Mouse (Mus musculus) MEL (cell line): ENCODE results near the gene Tnn. TPM values are rescaled to one million over a fixed set of nuclear protein-coding genes. Genes with fewer than 3 reads are reported as not detected.

Source experiments
- DNase-seq: peaks from one replicate; pipeline ENCODE4 v3.0.0; 2011; ENCODE audit warnings: low read depth, low spot score
- H3K27ac ChIP-seq: 2 replicates; pipeline ENCODE4 v1.5.1; 2012; ENCODE audit warnings: low read depth, mild to moderate bottlenecking, control low read depth, low read length, moderate library complexity; ENCODE audit not compliant: control insufficient read depth
- H3K27me3 ChIP-seq, 2 experiments: fragments of 150-350 bp in 1 of 2; sonication (generic) in 1 of 2; 2 replicates each; pipeline ENCODE4 v1.6.1; 2012; ENCODE audit warnings: low read length in 2 of 2, mild to moderate bottlenecking in 2 of 2, improper control_type of control experiment in 1 of 2, moderate library complexity in 1 of 2; ENCODE audit not compliant: insufficient read depth in 2 of 2, control insufficient read depth in 1 of 2
- H3K36me3 ChIP-seq, 2 experiments: 2 replicates each; pipeline ENCODE4 v1.6.1; 2012 to 2014; ENCODE audit warnings: low read length in 2 of 2, improper control_type of control experiment in 1 of 2, inconsistent platforms in 1 of 2, mild to moderate bottlenecking in 1 of 2; ENCODE audit not compliant: insufficient read depth in 2 of 2, control insufficient read depth in 1 of 2
- H3K4me1 ChIP-seq, 2 experiments: fragments of 150-350 bp in 1 of 2; sonication (generic) in 1 of 2; 2 replicates each; pipeline ENCODE4 v1.6.1; 2012; ENCODE audit warnings: low read length in 2 of 2, improper control_type of control experiment in 1 of 2, mild to moderate bottlenecking in 1 of 2; ENCODE audit not compliant: insufficient read depth in 2 of 2, control insufficient read depth in 1 of 2
- H3K4me3 ChIP-seq, 2 experiments: fragments of 150-350 bp in 1 of 2; sonication (generic) in 1 of 2; 2 replicates each; pipeline ENCODE4 v1.5.1; 2012; ENCODE audit warnings: low read depth in 2 of 2, low read length in 2 of 2, mild to moderate bottlenecking in 2 of 2, moderate library complexity in 2 of 2, control low read depth in 1 of 2, improper control_type of control experiment in 1 of 2; ENCODE audit not compliant: control insufficient read depth in 1 of 2, insufficient read depth in 1 of 2
- H3K79me2 ChIP-seq: 2 replicates; pipeline ENCODE4 v1.6.1; 2012; ENCODE audit warnings: mild to moderate bottlenecking, low read length, moderate library complexity; ENCODE audit not compliant: control insufficient read depth, poor library complexity, insufficient read depth
- H3K9ac ChIP-seq: 2 replicates; pipeline ENCODE4 v1.6.1; 2012; ENCODE audit warnings: low read depth, mild to moderate bottlenecking, control low read depth, low read length, moderate library complexity; ENCODE audit not compliant: control insufficient read depth, poor library complexity, severe bottlenecking
- H3K9me3 ChIP-seq: fragments of 150-350 bp; sonication (generic); replicated peaks from 2 replicates; pipeline ENCODE4 v1.6.1; 2012; ENCODE audit warnings: mild to moderate bottlenecking, low read length, improper control_type of control experiment, moderate library complexity; ENCODE audit not compliant: insufficient read depth
- BHLHE40 ChIP-seq: IDR thresholded peaks from 2 replicates; pipeline ENCODE4 v1.6.1; 2012; ENCODE audit warnings: low read depth, mild to moderate bottlenecking, inconsistent platforms, low read length, improper control_type of control experiment, borderline replicate concordance
- CTCF ChIP-seq, 3 experiments: IDR thresholded peaks in 2 of 3; conservative IDR thresholded peaks in 1 of 3; 2 replicates each; pipeline ENCODE4 v1.5.1; 2011 to 2012; ENCODE audit warnings: low read length in 3 of 3, low read depth in 2 of 3, mild to moderate bottlenecking in 2 of 3, improper control_type of control experiment in 1 of 3, inconsistent platforms in 1 of 3, mixed read lengths in 1 of 3, moderate library complexity in 1 of 3; ENCODE audit not compliant: control insufficient read depth in 1 of 3, insufficient read depth in 1 of 3, poor library complexity in 1 of 3, severe bottlenecking in 1 of 3
- ELF1 ChIP-seq: IDR thresholded peaks from 2 replicates; pipeline ENCODE4 v1.6.1; 2014; ENCODE audit warnings: low read depth, mild to moderate bottlenecking, inconsistent platforms, low read length, improper control_type of control experiment, moderate library complexity
- EP300 ChIP-seq, 2 experiments: IDR thresholded peaks; 2 replicates each; pipeline ENCODE4 v1.6.1; 2011; ENCODE audit warnings: improper control_type of control experiment in 2 of 2, low read length in 2 of 2, low read depth in 1 of 2, mild to moderate bottlenecking in 1 of 2
- GABPA ChIP-seq: IDR thresholded peaks from 2 replicates; pipeline ENCODE4 v1.6.1; 2012; ENCODE audit warnings: low read depth, mild to moderate bottlenecking, inconsistent platforms, low read length, improper control_type of control experiment, moderate library complexity
- GATA1 ChIP-seq: IDR thresholded peaks from 2 replicates; pipeline ENCODE4 v1.6.1; 2011; ENCODE audit warnings: low read depth, low read length, improper control_type of control experiment
- HCFC1 ChIP-seq: IDR thresholded peaks from 2 replicates; pipeline ENCODE4 v1.6.1; 2012; ENCODE audit warnings: low read depth, mild to moderate bottlenecking, inconsistent platforms, low read length, improper control_type of control experiment, moderate library complexity
- JUND ChIP-seq: IDR thresholded peaks from 2 replicates; pipeline ENCODE4 v1.6.1; 2011; ENCODE audit warnings: low read depth, mild to moderate bottlenecking, improper control_type of control experiment, low read length
- KAT2A ChIP-seq: conservative IDR thresholded peaks from 2 replicates; pipeline ENCODE4 v1.6.1; 2012; ENCODE audit warnings: low read depth, low read length, improper control_type of control experiment, inconsistent platforms
- MAX ChIP-seq: IDR thresholded peaks from 2 replicates; pipeline ENCODE4 v1.6.1; 2011; ENCODE audit warnings: low read length, improper control_type of control experiment
- MAZ ChIP-seq: IDR thresholded peaks from 2 replicates; pipeline ENCODE4 v1.6.1; 2012; ENCODE audit warnings: low read depth, mild to moderate bottlenecking, inconsistent platforms, low read length, improper control_type of control experiment
- MEF2A ChIP-seq: IDR thresholded peaks from 2 replicates; pipeline ENCODE4 v1.6.1; 2014; ENCODE audit warnings: low read depth, mild to moderate bottlenecking, inconsistent platforms, low read length, improper control_type of control experiment; ENCODE audit not compliant: poor library complexity, insufficient replicate concordance, severe bottlenecking; ENCODE audit errors: extremely low read depth
- MXI1 ChIP-seq: IDR thresholded peaks from 2 replicates; pipeline ENCODE4 v1.6.1; 2011; ENCODE audit warnings: mild to moderate bottlenecking, low read depth, low read length, improper control_type of control experiment
- MYC ChIP-seq: IDR thresholded peaks from 2 replicates; pipeline ENCODE4 v1.6.1; 2011; ENCODE audit warnings: low read depth, mild to moderate bottlenecking, low read length, improper control_type of control experiment, moderate library complexity
- NELFE ChIP-seq: IDR thresholded peaks from 2 replicates; pipeline ENCODE4 v1.6.1; 2011; ENCODE audit warnings: low read depth, low read length, improper control_type of control experiment
- NRF1 ChIP-seq: IDR thresholded peaks from 2 replicates; pipeline ENCODE4 v1.6.1; 2014; ENCODE audit warnings: low read depth, mild to moderate bottlenecking, inconsistent platforms, low read length, improper control_type of control experiment, moderate library complexity; ENCODE audit not compliant: poor library complexity, insufficient read depth, severe bottlenecking
- POLR2A ChIP-seq, 2 experiments: IDR thresholded peaks; 2 replicates each; pipeline ENCODE4 v1.6.1; 2011 to 2012; ENCODE audit warnings: low read length in 2 of 2, mild to moderate bottlenecking in 2 of 2, control low read depth in 1 of 2, improper control_type of control experiment in 1 of 2, low read depth in 1 of 2, moderate library complexity in 1 of 2; ENCODE audit not compliant: control insufficient read depth in 1 of 2, insufficient read depth in 1 of 2, poor library complexity in 1 of 2
- POLR2AphosphoS5 ChIP-seq: IDR thresholded peaks from 2 replicates; pipeline ENCODE4 v1.6.1; 2012; ENCODE audit warnings: low read depth, borderline replicate concordance, mild to moderate bottlenecking, inconsistent platforms, low read length, moderate library complexity, mixed read lengths
- RAD21 ChIP-seq: IDR thresholded peaks from 2 replicates; pipeline ENCODE4 v1.6.1; 2011; ENCODE audit warnings: mild to moderate bottlenecking, low read depth, low read length, improper control_type of control experiment
- SIN3A ChIP-seq: IDR thresholded peaks from 2 replicates; pipeline ENCODE4 v1.6.1; 2012; ENCODE audit warnings: low read length, improper control_type of control experiment, inconsistent platforms
- TAL1 ChIP-seq: IDR thresholded peaks from 2 replicates; pipeline ENCODE4 v1.6.1; 2012; ENCODE audit warnings: mild to moderate bottlenecking, inconsistent platforms, low read length, moderate library complexity, mixed read lengths
- TCF12 ChIP-seq: IDR thresholded peaks from 2 replicates; pipeline ENCODE4 v1.6.1; 2014; ENCODE audit warnings: low read depth, mild to moderate bottlenecking, inconsistent platforms, low read length, improper control_type of control experiment, moderate library complexity
- UBTF ChIP-seq: IDR thresholded peaks from 2 replicates; pipeline ENCODE4 v1.6.1; 2012; ENCODE audit warnings: low read depth, mild to moderate bottlenecking, inconsistent platforms, low read length, improper control_type of control experiment, moderate library complexity, borderline replicate concordance; ENCODE audit not compliant: insufficient read depth
- USF1 ChIP-seq: IDR thresholded peaks from 2 replicates; pipeline ENCODE4 v1.6.1; 2014; ENCODE audit warnings: low read depth, mild to moderate bottlenecking, inconsistent platforms, low read length, improper control_type of control experiment, moderate library complexity
- ZKSCAN1 ChIP-seq: IDR thresholded peaks from 2 replicates; pipeline ENCODE4 v1.6.1; 2012; ENCODE audit warnings: low read depth, mild to moderate bottlenecking, inconsistent platforms, low read length, improper control_type of control experiment, moderate library complexity
- ZNF384 ChIP-seq: IDR thresholded peaks from 2 replicates; pipeline ENCODE4 v1.6.1; 2012; ENCODE audit warnings: low read depth, mild to moderate bottlenecking, inconsistent platforms, low read length, improper control_type of control experiment
- polyA plus RNA-seq, 2 experiments: library from polyadenylated mRNA; stranded (reverse) in 1 of 2; unstranded in 1 of 2; fragments of >175 nt in 1 of 2; fragments of >200 nt in 1 of 2; gene quantifications; 2 replicates each; pipeline versions ENCODE4 v1.2.1 to v1.2.4; 2012; ENCODE audit warnings: low replicate concordance in 2 of 2, low read depth in 1 of 2; ENCODE audit not compliant: insufficient read length in 2 of 2, insufficient read depth in 1 of 2, missing spikeins in 1 of 2
- total RNA-seq: library from RNA; depleted of rRNA; stranded (reverse); fragments of 300-350 nt; gene quantifications from 2 replicates; pipeline ENCODE4 v1.2.3, GENCODE M21; 2012

Gene Tnn
- total and polyA plus RNA-seq, 3 experiments: not detected

GRCm38 (mm10) chr1:160043271-160043975 lies 110.0 kb downstream of the Tnn start:
- no peaks in the 10 kb centered on the region for H3K4me1 ChIP-seq
- H3K4me3 ChIP-seq: no peak overlapping the region
- H3K9ac ChIP-seq: no peak overlapping the region
- no peaks in the 10 kb centered on the region for H3K9me3 ChIP-seq
- no peak for TF ChIP-seq JUND
- no peak for TF ChIP-seq TAL1
- TF ChIP-seq MEF2A: no peak
- TF ChIP-seq MYC: no peak
- no peak for TF ChIP-seq CTCF (IDR thresholded peaks at IDR 0.05 in 2 of 3, conservative IDR thresholded peaks at IDR 0.05 in 1 of 3; ENCODE audit: control insufficient read depth in 1 of 3, insufficient read depth in 1 of 3, low read depth in 2 of 3, low read length in 3 of 3, poor library complexity in 1 of 3, severe bottlenecking in 1 of 3)
- TF ChIP-seq KAT2A: no peak
- no peak for TF ChIP-seq BHLHE40
- TF ChIP-seq EP300 (IDR thresholded peaks at IDR 0.05; ENCODE audit: low read depth in 1 of 2, low read length in 2 of 2): no peak
- TF ChIP-seq ZNF384: no peak
- no peak for TF ChIP-seq POLR2AphosphoS5
- TF ChIP-seq UBTF: no peak
- no peak for TF ChIP-seq HCFC1
- TF ChIP-seq MXI1: no peak
- TF ChIP-seq ELF1: no peak
- no peak for TF ChIP-seq NRF1
- no peak for TF ChIP-seq USF1
- no peaks in the 10 kb centered on the region for H3K36me3 ChIP-seq
- no peak for DNase-seq
- no peaks in the 10 kb centered on the region for H3K27me3 ChIP-seq
- no peak overlapping the region for H3K27ac ChIP-seq
- H3K79me2 ChIP-seq: no peaks in the 10 kb centered on the region

- Histone ChIP-seq H3K36me3 (no peaks in the 10 kb centered on the region), H3K9ac (no peak overlapping the region), H3K27me3 (no peaks in the 10 kb centered on the region), H3K4me3 (no peak overlapping the region), H3K79me2 (no peaks in the 10 kb centered on the region), H3K4me1 (no peaks in the 10 kb centered on the region), H3K27ac (no peak overlapping the region), H3K9me3 (no peaks in the 10 kb centered on the region)
- no peak for DNase-seq
- TF ChIP-seq TCF12 (no peak), KAT2A (no peak), TAL1 (no peak), MAZ (no peak), RAD21 (no peak), UBTF (no peak), NELFE (no peak), ZKSCAN1 (no peak), GABPA (no peak), CTCF (IDR thresholded peaks at IDR 0.05 in 2 of 3, conservative IDR thresholded peaks at IDR 0.05 in 1 of 3; ENCODE audit: control insufficient read depth in 1 of 3, insufficient read depth in 1 of 3, low read depth in 2 of 3, low read length in 3 of 3, poor library complexity in 1 of 3, severe bottlenecking in 1 of 3) (no peak), SIN3A (no peak), MAX (no peak), GATA1 (no peak), EP300 (IDR thresholded peaks at IDR 0.05; ENCODE audit: low read depth in 1 of 2, low read length in 2 of 2) (no peak), POLR2A (IDR thresholded peaks at IDR 0.05; ENCODE audit: control insufficient read depth in 1 of 2, insufficient read depth in 1 of 2, low read depth in 1 of 2, low read length in 2 of 2, poor library complexity in 1 of 2) (no peak)
Observed at GRCm38 (mm10) chr1:160042351-160042750, 111.0 kb downstream of the Tnn start.
